Mouse (Mus musculus) stomach, embryonic 16.5 days (tissue): ENCODE data around the gene Cask. TPM values are rescaled to one million over a fixed set of nuclear protein-coding genes. Genes with fewer than 3 reads are reported as not detected.

ENCODE experiments used
- ATAC-seq: fragments of 200-750 bp; cut with Nextera tagmentation; 2 replicates; pipeline ENCODE4 v1.8.0; 2017; ENCODE audit warnings: moderate number of reproducible peaks, moderate TSS enrichment; ENCODE audit not compliant: insufficient read depth, low FRiP score
- H3K27ac ChIP-seq: fragments of 300-500 bp; sonication (generic); 2 replicates; pipeline ENCODE4 v1.5.1; 2014; ENCODE audit warnings: low read length
- H3K27me3 ChIP-seq: fragments of 300-500 bp; sonication (generic); 2 replicates; pipeline ENCODE4 v1.6.1; 2014; ENCODE audit warnings: low read length, control low read depth, mixed read lengths; ENCODE audit not compliant: control insufficient read depth, insufficient read depth
- H3K36me3 ChIP-seq: fragments of 300-500 bp; sonication (generic); 2 replicates; pipeline ENCODE4 v1.6.1; 2014; ENCODE audit warnings: low read length; ENCODE audit not compliant: control insufficient read depth, insufficient read depth
- H3K4me1 ChIP-seq: fragments of 300-500 bp; sonication (generic); 2 replicates; pipeline ENCODE4 v1.6.1; 2014; ENCODE audit warnings: low read length, control low read depth, mixed read lengths; ENCODE audit not compliant: control insufficient read depth, insufficient read depth
- H3K4me2 ChIP-seq: fragments of 300-500 bp; sonication (generic); 2 replicates; pipeline ENCODE4 v1.6.1; 2014; ENCODE audit warnings: low read depth, low read length, mixed read lengths
- H3K4me3 ChIP-seq: fragments of 300-500 bp; sonication (generic); replicated peaks from 2 replicates; pipeline ENCODE4 v1.5.1; 2014; ENCODE audit warnings: mild to moderate bottlenecking, low read length
- H3K9ac ChIP-seq: fragments of 300-500 bp; sonication (generic); 2 replicates; pipeline ENCODE4 v1.6.1; 2014; ENCODE audit warnings: low read length
- H3K9me3 ChIP-seq: fragments of 300-500 bp; sonication (generic); replicated peaks from 2 replicates; pipeline ENCODE4 v1.6.1; 2016; ENCODE audit warnings: low read length, control low read depth; ENCODE audit not compliant: control insufficient read depth
- WGBS: fragments of 180-500 bp; shearing (Covaris S2); extraction: QIAGEN DNeasy Blood & Tissue Kit; methylation state at CpG from one replicate; pipeline ENCODE4 v1.1.7; 2014; 5-methylcytosine and 5-hydroxymethylcytosine counted together
- polyA plus RNA-seq: library from polyadenylated mRNA; unstranded; fragments of >200 nt; fragmentation: Nextera tagmentation; extraction: Ambion mirVana; gene quantifications from 2 replicates; pipeline ENCODE4 v1.2.1, GENCODE M21; 2015

Cask gene
- polyA plus RNA-seq, 1 experiment from 2014 or later = 15.2 TPM

DNA sequence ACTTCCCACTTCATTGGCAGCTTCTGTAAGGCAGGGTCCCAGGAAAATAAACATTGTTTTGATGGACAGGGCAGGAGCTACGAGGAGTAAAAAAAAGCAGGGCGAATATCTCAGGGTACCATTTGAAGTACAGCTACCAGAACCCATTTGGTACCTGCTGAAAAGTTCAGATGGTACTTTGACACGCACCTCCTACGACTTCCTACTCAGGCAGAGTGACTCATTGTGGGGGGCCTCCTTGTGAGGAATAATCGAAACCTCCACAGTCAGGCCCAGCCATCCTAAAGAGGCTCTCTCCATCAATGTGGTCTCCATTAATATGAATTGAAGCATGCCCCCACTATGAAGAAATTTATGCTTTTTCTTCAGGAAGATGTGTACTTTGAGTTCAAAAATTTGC, 228.5 kb downstream of the Cask start:
- Histone ChIP-seq H3K36me3 (no peaks in the 10 kb centered on the region), H3K27ac (no peak overlapping the region), H3K9ac (no peak overlapping the region), H3K9me3 (no peaks in the 10 kb centered on the region), H3K4me2 (no peak overlapping the region), H3K4me3 (no peak overlapping the region), H3K27me3 (0 out of 2 replicates have a peak, but pooled peaks cover 5% of the 10 kb centered on the region), H3K4me1 (no peaks in the 10 kb centered on the region)
- 84% methylated on average over 5 of the region's 5 CpGs for WGBS
- ATAC-seq = no peak

DNA sequence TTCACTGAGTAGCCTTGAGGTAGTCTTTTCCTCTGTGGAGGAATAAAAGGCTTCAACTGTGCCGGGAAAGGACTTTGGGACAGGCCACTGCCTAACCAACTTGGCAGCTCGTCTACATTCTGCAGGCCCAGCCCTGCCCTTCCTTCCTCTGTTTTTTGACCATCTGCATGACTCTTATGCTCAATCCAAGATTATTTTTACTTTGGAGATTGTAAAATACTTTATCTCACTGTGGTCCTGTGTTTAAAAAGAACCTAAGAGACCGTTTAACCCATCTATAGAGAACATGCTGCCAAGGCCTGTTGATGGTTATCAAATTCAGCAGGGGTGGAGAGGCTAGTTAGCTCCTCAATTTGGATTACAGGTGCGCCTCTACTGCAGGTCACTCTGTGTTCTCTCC, 229.7 kb downstream of the Cask start:
- Histone ChIP-seq H3K27ac (no peak overlapping the region), H3K4me1 (no peaks in the 10 kb centered on the region), H3K9ac (no peak overlapping the region), H3K4me3 (no peak overlapping the region), H3K9me3 (no peaks in the 10 kb centered on the region), H3K27me3 (peaks cover 5% of the 10 kb centered on the region; the same call in 1 of the 2 replicates), H3K4me2 (no peak overlapping the region), H3K36me3 (no peaks in the 10 kb centered on the region)
- no peak for ATAC-seq
- 74% methylated on average over 4 of the region's 4 CpGs for WGBS

DNA sequence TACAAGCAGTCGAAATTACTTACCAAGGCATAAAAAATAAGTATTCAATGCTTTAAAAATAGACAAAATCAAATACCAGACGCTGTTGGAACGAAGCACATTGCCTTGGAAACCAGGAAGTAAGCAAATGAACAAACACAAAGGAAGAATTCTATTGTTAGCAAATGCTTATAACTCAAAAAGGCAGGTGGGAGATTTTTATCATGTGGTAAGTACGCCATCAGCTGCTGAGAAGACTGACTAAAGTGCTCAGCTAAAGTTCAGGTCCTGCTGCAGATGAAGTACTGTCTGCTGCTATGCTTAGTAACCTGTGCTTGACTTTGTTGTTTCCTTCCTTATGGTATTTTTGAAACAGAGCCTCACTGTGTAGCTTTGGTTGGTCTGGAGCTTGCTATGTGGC, 232.7 kb downstream of the Cask start:
- peaks cover 5% of the 10 kb centered on the region; the same call in 1 of the 2 replicates for H3K27me3 ChIP-seq
- ATAC-seq = no peak
- no peaks in the 10 kb centered on the region for H3K36me3 ChIP-seq
- WGBS = 59% methylated on average over 4 of the region's 4 CpGs
- no peak overlapping the region for H3K4me2 ChIP-seq
- H3K4me1 ChIP-seq = no peaks in the 10 kb centered on the region
- no peak overlapping the region for H3K9ac ChIP-seq
- no peak overlapping the region for H3K27ac ChIP-seq
- no peaks in the 10 kb centered on the region for H3K9me3 ChIP-seq
- H3K4me3 ChIP-seq = no peak overlapping the region

DNA sequence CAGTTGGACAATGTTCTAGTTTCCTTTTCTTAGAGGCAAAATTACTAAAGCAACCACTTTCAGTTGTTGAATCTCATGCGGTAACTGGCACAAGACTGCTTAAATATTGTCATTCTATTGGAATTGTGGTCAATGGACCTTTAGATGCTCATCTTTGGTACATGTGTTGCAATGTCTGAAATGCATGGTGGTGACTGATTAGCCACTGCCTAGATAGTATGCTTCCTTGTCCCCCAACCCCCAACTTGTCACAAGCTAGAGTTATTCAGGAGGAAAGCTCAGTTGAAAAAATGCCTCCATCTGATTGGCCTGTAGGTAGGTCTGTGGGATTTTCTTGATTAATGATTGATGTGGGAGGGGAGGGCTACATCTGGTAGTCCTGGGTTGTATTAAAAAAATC, 233.9 kb downstream of the Cask start:
- Histone ChIP-seq H3K27me3 (peaks cover 8% of the 10 kb centered on the region; the same call in 1 of the 2 replicates), H3K4me3 (no peak overlapping the region), H3K9me3 (no peaks in the 10 kb centered on the region), H3K4me1 (no peaks in the 10 kb centered on the region), H3K36me3 (no peaks in the 10 kb centered on the region), H3K27ac (no peak overlapping the region), H3K4me2 (no peak overlapping the region), H3K9ac (no peak overlapping the region)
- WGBS = 86% methylated on average over 1 of the region's 1 CpGs
- no peak for ATAC-seq

DNA sequence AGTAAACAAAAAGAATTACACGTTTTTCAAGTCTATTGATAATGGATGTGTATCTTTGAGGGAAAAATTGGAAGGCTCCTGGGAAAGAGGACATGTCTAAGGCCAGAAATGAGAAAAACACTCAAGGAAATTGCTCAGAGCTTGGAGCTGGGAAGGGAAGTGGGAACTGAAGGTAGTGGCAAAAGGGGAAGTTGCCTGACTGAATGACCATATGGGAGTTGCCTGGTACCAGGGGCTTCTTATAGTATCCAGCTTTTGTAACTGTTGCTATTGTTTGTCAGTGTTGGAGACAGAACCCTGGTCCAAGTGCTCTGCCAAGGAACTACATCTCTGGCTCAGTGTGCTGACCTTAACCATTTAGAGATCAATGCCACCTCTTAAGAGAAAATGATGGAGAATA, 234.4 kb downstream of the Cask start:
- ATAC-seq = no peak
- 63% methylated on average over 1 of the region's 1 CpGs for WGBS

DNA sequence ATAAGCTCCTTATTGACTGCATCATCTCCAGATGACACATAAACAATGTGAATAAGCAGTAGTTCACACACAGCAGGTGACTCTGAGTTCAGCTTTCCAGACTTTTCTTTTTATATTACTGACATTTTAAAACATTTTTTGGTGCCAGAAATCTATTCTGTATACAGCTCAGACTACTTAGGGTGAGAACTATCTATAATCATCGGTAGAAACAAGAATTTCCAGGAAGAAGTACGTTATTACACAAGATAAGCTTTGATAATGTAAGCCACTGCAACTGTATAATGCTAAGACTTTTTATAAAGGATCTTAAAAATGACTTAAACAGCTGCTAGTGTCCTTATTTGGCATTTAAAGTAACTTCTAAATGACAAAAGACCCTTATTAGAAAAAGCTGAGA, 239.1 kb downstream of the Cask start:
- no peak for ATAC-seq
- Histone ChIP-seq H3K27me3 (peaks cover 5% of the 10 kb centered on the region; the same call in 1 of the 2 replicates), H3K9ac (no peak overlapping the region), H3K4me2 (no peak overlapping the region), H3K4me1 (no peaks in the 10 kb centered on the region), H3K27ac (no peak overlapping the region), H3K4me3 (no peak overlapping the region), H3K36me3 (no peaks in the 10 kb centered on the region), H3K9me3 (no peaks in the 10 kb centered on the region)
- WGBS = 54% methylated on average over 2 of the region's 2 CpGs

More for the DNA sequence above, 234.4 kb downstream of the Cask start:
- Histone ChIP-seq H3K36me3 (no peaks in the 10 kb centered on the region), H3K4me2 (no peak overlapping the region), H3K9ac (no peak overlapping the region), H3K4me1 (no peaks in the 10 kb centered on the region), H3K9me3 (no peaks in the 10 kb centered on the region), H3K27ac (no peak overlapping the region), H3K4me3 (no peak overlapping the region), H3K27me3 (peaks cover 8% of the 10 kb centered on the region; the same call in 1 of the 2 replicates)

DNA sequence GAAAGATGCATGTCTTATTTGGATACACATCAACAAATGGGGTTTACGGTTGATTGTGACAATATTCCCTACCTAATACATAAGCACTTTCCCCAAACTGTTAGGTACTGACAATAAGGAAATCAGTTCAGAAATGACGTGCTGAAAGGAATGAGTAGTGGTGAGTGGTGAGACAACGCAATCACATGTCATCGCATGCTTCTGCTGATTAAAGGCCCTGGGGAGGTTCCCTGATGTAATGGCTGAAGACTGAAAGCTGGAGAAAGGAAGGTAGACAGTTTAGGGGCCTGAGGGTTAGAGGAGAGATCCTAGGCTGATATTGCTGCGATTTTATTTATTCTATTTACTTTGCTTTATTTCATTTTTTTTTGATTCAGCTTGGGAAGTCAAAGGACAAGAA, 240.1 kb downstream of the Cask start:
- no peaks in the 10 kb centered on the region for H3K9me3 ChIP-seq
- H3K9ac ChIP-seq = no peak overlapping the region
- WGBS = 87% methylated on average over 5 of the region's 5 CpGs
- peaks cover 5% of the 10 kb centered on the region; the same call in 1 of the 2 replicates for H3K27me3 ChIP-seq
- ATAC-seq = no peak
- no peak overlapping the region for H3K4me2 ChIP-seq
- H3K4me3 ChIP-seq = no peak overlapping the region
- H3K4me1 ChIP-seq = no peaks in the 10 kb centered on the region
- H3K36me3 ChIP-seq = no peaks in the 10 kb centered on the region
- no peak overlapping the region for H3K27ac ChIP-seq

DNA sequence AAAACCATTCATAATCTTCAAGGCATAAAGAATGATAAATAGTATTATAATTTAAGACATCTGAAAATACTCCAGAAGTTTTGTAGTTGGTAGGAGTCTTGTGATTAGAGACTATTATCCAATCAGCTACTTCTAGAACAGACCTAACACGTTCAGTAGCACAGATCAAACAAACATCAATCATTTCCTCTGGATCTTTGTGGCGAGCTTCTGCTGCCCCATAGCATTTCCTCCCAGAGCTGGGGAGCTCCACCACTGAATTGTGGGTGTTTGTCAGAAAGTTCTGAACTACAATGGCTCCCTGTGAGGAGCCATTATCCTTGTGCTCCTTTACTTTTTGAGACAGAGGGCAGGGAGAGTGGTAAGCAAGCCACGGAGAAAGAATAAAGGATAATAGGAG, 243.4 kb downstream of the Cask start:
- Histone ChIP-seq H3K4me2 (no peak overlapping the region), H3K36me3 (no peaks in the 10 kb centered on the region), H3K9ac (no peak overlapping the region), H3K4me3 (no peak overlapping the region), H3K4me1 (no peaks in the 10 kb centered on the region), H3K9me3 (no peaks in the 10 kb centered on the region), H3K27me3 (peaks cover 3% of the 10 kb centered on the region; the same call in 1 of the 2 replicates), H3K27ac (no peak overlapping the region)
- 32% methylated on average over 3 of the region's 3 CpGs for WGBS
- ATAC-seq = no peak

DNA sequence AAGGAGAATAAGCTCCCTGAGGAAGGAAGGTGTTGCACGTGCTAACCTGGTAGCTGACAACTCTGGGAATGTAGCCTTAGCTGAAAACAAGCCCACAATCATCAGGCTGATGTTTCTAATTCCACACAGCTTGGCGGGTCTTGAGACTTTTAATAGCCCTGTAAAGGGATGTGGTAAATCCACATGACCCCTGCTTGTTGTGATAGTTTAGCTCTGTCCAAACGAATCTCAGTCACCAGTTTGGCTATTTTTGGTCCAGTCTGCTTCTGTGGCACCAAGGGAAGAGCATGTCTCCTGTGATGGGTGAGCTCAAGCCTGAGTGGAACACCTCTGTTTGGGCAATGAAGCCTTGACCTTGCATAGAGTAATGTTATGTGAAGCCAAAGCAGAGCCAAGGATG, 244.4 kb downstream of the Cask start:
- no peak for ATAC-seq
- H3K36me3 ChIP-seq = no peaks in the 10 kb centered on the region
- WGBS = 63% methylated on average over 3 of the region's 3 CpGs

DNA sequence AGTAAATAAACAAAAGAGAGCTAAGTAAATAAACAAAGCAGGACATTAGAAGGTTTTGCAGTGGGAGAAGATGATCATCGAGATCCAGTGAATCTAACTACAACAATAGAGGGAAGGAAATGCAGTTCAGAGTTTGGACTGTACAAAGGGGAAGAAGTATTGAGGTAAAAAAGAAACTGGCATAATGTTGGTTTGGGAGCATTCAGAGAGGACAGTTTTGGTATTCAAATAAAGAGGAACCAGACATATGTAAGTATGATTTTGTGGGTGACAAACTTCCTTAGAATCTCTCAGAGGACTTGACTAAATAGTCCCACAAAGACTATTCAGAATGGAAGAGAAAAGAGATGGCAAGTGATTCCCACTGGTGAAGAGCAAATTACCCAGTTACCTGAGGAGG, 251.2 kb downstream of the Cask start:
- Histone ChIP-seq H3K4me2 (no peak overlapping the region), H3K27me3 (no peaks in the 10 kb centered on the region), H3K36me3 (no peaks in the 10 kb centered on the region), H3K9me3 (no peaks in the 10 kb centered on the region), H3K9ac (no peak overlapping the region), H3K4me1 (no peaks in the 10 kb centered on the region), H3K4me3 (no peak overlapping the region), H3K27ac (no peak overlapping the region)
- 48% methylated on average over 1 of the region's 1 CpGs for WGBS
- ATAC-seq = no peak

More for the DNA sequence above, 244.4 kb downstream of the Cask start:
- Histone ChIP-seq H3K9ac (no peak overlapping the region), H3K4me1 (no peaks in the 10 kb centered on the region), H3K9me3 (no peaks in the 10 kb centered on the region), H3K4me3 (no peak overlapping the region), H3K4me2 (no peak overlapping the region), H3K27me3 (peaks cover 3% of the 10 kb centered on the region; the same call in 1 of the 2 replicates), H3K27ac (no peak overlapping the region)
